Mouse (Mus musculus): ENCODE results near the gene Kctd11. TPM values are rescaled to one million over a fixed set of nuclear protein-coding genes. Genes with fewer than 3 reads are reported as not detected.

The Kctd11 gene
- total RNA-seq, 2 experiments from 2014 or later = 3.1 to 3.8 TPM

DNA sequence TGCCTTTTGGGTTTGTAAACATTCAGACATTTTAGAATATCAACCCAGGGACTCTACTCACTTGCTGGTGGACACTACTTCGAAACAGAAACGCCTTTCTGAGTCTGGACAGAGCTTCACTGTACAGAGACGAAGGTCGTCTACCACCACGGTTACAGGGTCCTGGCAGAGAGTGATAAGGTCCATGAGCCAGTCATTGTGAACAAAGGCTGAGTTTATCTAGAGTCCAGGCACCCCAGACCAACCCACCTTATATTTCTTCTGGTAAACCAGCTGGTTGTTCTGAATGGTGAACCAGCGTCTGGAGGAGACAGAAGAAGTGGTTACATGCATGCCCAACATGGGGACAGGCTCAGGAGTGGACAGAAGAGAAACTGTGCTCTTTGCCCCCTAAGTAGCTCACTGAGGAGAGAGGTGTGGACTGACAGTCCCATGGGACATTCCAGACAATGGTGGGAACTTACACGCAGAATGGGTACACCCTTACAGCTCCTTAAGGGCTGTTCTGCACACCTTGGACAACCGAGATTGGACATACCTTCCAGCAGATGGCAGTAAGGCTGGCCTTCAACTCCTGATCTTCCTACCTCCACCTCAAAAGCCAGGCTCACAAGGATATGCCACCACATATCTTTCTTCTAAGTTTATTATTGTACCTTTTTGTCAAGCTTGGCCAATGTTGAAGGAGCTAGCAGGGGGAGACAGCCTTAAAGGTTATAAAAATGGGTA is 5.9 kb upstream of the Kctd11 start:
- DNase-seq = no peak
- intact Hi-C loops (cut with DNase I) = no loop called here

DNA sequence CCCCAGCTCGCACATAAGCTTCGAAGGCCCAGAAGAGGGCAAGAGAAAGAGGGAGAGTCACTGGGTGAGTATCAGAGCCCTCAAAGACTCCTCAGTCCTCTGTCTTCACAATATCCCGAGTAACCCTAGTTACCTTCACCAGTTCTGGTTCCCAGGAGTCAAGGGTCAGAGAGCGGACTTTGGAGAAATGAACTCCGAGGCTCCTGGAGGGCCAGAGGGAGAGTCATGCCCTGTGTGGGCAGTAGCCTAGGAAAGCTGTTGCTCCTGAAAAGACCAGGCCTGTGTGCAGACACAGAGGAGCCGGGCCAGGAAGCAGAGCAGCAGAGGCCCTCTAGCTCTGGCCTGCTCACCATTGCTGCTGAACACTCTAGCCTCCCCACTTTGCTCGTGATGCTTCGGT is 3.5 kb upstream of the Kctd11 start:
- intact Hi-C loops (cut with DNase I) = no loop called here
- DNase-seq = no peak

DNA sequence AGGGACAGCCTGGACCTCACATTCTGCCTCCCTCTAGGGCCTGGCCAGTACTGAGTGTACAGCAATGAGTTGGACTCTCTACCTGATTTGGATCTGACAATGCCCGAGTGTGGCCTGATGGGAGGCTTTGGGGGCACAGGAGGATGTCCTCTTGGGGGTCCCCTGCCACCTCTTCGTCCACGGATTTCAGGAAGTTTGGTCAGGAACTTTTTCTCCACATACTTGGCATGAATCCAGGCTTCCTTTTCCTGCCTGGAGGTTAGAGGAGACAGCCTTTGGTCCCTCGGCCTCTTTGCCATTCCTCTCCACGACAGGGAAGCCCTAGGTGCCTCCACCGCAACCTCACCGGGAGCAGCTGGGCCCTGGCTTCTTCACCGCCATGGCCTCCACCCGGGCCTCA is 3.0 kb upstream of the Kctd11 start:
- no peak for DNase-seq
- intact Hi-C loops (cut with DNase I) = no loop called here

DNA sequence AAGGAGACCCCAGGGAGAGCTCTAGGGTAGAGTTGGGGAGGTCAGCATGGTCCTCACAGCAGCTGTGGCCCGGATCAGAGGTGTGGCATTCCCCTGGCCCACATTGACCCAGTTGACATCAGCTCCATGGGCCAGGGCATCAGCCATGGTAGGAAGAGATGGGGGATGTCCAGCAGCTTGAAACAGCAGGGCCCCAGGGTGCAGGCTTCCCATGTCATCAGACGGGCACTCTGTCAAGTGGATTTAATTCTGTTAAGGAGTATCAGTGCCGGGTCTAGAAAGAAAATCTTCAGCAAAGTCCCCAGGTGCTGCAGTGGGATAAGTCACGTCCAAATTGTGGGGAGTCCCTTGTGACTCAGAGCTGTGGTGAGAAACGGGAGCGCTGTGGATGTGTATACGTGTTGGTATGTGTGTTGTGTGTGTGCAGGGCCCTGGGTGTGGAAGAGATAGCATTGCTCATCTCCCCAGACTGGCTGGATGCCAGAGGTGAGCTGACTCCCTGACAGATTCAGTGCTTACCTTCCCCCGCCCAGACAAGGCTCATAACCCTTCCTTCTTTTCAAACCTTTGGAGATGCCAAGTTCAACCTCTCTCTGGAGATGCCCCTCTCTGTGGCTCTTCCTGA is 2.4 kb upstream of the Kctd11 start:
- intact Hi-C loops (cut with DNase I) = no loop called here
- no peak for DNase-seq

DNA sequence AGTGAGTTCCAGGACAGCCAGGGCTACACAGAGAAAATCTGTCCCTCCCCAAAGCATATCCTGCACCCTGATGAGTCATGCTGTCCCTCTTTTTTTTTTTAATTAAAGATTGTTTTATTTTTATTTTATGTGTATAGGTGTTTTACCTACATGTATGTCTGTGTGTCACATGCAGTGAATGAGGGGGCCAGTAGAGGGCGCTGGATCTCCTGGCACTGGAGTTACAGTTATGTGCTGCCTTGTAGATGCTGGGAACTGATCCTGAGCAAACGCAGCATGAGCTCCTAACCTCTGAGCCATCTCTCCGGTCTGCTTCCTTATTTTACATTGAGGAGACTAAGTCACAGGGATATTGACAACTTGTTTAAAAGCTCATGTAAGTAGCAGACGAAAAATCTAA is 1.9 kb upstream of the Kctd11 start:
- intact Hi-C loops (cut with DNase I) = no loop called here
- peak in 1 of 2 experiments; percentile 43 for DNase-seq

DNA sequence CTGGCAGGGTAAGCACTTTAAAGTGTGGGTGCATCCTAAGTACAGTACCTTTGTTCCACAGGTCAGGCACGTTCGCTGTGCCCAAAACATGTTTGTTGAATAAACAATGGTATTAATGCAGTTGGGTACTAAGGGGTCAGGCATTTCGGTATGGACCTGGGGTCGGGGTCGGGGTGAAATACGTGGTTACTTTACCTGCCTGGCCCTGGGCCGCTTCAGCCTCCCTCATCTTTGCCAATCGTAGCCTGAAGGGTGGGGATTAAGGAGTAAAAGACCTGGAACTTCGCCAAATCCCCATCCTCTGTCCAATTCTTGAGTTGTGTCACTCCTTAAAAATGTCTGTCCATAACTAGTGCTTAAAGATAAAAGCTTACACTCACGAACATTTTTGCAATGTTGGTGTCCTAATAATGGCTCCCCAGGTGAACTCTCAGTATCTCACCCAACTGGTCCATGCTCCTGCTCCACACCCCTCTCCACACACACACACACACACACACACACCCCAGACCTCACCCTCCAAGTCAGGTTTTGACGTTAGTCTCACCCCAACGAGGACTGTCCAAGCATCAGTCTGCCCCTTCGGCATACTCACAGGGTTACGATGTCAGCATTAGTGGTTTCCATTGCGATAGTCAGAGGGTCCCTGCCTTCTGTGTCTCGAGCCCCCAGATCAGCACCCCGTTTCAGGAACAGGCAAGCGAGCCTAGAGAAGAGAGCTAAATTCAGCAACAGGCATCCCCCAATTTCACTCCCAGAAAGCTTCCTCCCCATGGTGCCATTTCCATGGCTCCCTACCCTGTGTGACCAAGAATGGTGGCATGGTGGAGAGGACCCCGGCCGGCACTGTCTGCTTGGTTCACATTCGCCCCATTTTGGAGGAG is 823 bp upstream of the Kctd11 start:
- DNase-seq = no peak
- intact Hi-C loops (cut with DNase I) = loop anchor here (2.0 kb wide), 2 partner anchors 39 to 67 kb away; partner anchors contain the start of genes Eif5a and Slc2a4

DNA sequence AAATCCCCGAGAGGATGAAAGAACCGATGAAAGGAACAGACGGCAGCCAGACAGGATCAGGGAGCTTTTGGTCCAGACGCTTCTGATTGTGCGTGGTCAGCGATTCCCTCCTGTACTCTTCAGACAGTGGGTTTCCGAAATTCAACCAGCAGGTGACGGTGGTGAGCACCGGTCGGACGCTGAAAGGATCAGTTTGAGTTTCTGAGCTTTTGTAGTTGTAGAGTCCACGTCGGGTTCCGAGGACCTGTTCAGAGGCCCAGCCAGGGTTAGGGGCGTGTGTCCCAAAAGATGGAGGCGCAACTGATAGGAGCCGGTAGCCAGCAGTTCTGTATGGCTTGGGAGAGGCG is 727 bp downstream of the Kctd11 start:
- DNase-seq = peak in 1 of 2 experiments; percentile 76
- intact Hi-C loops (cut with DNase I) = loop anchor here (2.0 kb wide), 2 partner anchors 40 to 68 kb away; partner anchors contain the start of genes Eif5a and Slc2a4

DNA sequence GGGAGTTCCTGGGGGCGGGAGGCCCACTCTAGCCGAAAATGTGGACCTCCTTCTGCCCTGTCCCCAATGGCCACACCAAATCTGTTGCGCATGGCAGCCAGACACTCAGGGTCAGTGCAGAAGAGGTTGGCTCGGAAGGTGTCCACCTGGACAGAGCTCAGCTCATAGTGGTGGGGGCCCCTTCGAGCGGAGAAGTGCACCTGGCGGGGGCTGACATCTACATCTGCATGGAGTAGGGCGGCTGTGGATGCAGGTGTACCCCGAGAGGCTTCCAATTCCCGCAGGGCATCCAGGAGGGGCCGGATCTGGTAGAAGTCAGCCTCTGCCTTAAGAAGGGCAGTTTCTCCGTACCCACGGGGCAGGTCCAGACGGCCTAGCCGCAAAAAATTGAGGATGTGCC is 1.5 kb downstream of the Kctd11 start:
- intact Hi-C loops (cut with DNase I) = loop anchor here (2.0 to 5.0 kb wide), 5 partner anchors 41 to 197 kb away; partner anchors contain the start of genes Eif5a, Nlgn2, Senp3 and Slc2a4

DNA sequence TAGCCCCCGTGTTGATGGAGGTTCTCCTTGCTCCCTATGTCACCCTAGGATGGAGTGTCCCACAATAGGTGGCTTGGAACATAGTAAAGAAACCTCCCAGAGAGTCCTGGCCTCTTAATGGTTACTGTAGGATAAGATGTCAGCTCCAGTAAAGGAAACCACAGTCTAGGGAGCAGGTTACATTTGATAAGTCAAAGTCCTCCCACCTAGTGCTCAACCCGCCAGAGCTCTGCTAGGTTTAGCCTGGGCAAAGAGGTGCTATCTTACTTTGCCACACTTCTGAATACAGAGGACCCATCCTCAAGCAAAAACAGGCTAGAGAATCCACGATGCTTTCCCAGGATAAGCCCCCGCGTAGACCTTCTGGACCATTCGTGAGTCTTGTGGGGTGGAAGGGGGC is 2.3 kb downstream of the Kctd11 start:
- intact Hi-C loops (cut with DNase I) = loop anchor here (5.0 kb wide), 3 partner anchors 42 to 197 kb away; partner anchors contain the start of genes Nlgn2, Senp3 and Tmem256

More for the DNA sequence above, 1.5 kb downstream of the Kctd11 start:
- no peak for DNase-seq

DNA sequence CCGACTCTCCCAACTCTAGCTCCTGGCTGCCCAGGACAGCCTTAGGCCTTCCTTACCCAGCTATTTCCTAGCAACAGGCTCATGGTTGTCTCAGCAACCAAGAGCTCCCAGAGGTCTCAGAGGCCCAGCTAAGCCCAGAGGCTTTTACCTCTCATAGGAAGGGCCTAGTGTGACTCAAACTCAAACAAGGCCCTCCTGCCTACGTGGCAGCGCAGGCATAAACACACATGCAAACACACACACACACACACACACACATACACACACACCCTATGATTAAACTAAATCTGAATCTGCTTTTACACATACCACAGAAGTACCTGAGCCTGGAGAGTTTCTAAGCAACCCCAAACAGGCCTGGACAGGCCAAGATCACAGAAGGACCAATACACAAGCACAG is 2.8 kb downstream of the Kctd11 start:
- DNase-seq = no peak
- intact Hi-C loops (cut with DNase I) = loop anchor here (5.0 kb wide), 3 partner anchors 41 to 196 kb away; partner anchors contain the start of genes Nlgn2, Senp3 and Tmem256

More for the DNA sequence above, 2.3 kb downstream of the Kctd11 start:
- no peak for DNase-seq

DNA sequence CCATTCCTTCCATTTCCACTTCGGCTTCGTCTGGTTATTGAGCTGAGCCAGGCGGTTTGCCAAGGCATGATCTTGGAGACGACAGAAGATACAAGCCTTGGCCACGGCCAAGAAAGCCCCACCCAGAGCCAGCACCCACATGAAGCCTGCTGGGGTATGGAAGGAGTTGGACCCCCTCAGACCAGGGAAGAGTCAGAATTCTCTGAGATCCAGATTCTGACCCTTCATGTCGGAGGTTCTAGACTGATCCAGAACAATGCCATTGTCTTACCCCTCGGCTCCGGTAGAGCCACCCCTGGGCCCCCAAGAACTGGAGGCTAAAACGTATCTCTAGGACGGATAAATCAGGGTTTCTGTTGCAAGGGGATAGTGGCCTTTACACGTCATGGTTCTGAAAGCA is 3.3 kb downstream of the Kctd11 start, which contains the start of gene Tmem95:
TSS of gene Tmem95 (minus strand) at position 141 of the 400 bp plus-strand sequence.
- DNase-seq = no peak
- intact Hi-C loops (cut with DNase I) = loop anchor here (2.0 to 5.0 kb wide), 5 partner anchors 41 to 196 kb away; partner anchors contain the start of genes Nlgn2, Senp3 and Tmem256

DNA sequence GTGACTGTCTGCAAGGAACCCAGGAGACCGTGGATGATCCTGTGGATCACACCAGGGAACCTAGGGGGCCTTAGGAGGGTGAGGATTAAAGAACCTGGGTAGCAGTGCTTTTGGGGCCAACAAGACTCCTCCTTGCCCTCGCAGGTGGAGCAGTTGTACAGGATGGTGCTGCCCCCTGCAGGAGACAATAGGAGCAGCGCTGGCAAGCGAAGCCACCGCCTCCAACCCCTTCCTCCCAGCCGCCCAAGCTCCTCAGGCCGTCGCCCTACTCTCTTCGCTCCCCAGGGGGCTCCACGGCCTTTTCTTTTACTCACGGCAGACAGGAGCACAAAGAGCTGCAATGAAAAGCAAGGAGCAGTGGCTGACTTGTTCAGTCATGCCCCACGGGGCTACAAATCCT is 4.3 kb downstream of the Kctd11 start:
- intact Hi-C loops (cut with DNase I) = loop anchor here (2.0 to 5.0 kb wide), 5 partner anchors 40 to 195 kb away; partner anchors contain the start of genes Nlgn2, Senp3 and Tmem256
- DNase-seq = peak; percentile 89 to 93

DNA sequence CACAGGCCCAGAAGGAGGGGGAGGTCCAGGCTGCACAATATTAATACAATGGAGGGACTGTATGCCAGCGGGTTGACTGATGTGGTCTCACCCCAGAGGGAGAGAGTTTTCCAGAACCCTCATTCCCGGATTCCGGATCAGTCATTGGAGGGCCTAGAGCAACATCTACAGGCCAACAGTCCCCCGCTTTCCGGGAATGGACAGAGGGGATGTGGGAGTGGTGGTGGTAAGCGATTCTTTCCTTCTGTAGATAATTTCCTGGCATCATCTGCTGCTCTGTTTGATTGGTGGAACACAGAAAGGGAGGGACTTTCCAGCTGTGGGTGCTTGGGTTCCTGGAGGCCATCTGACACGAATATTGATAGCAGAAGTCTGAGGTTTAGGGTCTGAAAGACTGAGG is 5.0 kb downstream of the Kctd11 start:
- peak; percentile 59 to 62 for DNase-seq
- intact Hi-C loops (cut with DNase I) = loop anchor here (2.0 to 5.0 kb wide), 5 partner anchors 39 to 194 kb away; partner anchors contain the start of genes Nlgn2, Senp3 and Tmem256

DNA sequence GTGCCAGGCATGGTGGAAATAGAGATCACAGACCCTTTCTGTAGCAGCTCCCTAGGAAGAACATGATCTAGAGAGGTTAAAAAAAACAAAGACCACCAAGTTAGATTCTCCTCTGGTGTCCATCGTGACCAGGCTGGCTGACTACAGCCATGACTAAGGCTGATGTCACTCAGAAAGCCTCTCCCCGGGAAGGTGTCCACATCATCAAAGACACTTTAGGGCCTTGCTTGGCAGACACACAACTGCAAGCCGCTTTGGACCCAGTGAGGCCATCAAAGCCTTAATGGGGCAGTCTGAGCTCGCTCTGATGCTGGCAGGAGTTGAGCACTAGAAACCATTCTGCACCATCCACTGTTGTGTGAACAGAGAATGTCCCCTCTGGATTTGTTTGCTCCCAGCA is 8.8 kb downstream of the Kctd11 start:
- intact Hi-C loops (cut with DNase I) = no loop called here
- DNase-seq = no peak

DNA sequence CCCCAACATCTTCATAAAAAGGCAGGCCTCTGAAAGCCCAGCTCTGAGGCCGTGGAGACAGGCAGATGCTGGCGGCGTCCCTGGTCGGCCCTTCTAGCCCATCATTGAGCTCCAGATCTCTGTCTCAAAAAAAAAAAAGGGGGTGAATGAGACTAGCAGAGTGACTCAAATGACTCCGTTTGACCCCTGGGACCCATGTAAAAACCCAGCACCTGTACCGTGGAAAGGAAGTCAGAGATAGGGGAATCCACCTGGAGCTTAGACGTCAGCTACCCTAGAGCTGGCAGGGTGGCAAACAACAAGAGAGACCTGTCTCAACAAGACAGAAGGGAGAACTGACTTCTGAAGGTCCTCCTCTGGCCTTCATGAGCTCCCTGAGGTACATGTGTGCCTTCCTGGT is 9.4 kb downstream of the Kctd11 start:
- intact Hi-C loops (cut with DNase I) = no loop called here
- DNase-seq = no peak

DNA sequence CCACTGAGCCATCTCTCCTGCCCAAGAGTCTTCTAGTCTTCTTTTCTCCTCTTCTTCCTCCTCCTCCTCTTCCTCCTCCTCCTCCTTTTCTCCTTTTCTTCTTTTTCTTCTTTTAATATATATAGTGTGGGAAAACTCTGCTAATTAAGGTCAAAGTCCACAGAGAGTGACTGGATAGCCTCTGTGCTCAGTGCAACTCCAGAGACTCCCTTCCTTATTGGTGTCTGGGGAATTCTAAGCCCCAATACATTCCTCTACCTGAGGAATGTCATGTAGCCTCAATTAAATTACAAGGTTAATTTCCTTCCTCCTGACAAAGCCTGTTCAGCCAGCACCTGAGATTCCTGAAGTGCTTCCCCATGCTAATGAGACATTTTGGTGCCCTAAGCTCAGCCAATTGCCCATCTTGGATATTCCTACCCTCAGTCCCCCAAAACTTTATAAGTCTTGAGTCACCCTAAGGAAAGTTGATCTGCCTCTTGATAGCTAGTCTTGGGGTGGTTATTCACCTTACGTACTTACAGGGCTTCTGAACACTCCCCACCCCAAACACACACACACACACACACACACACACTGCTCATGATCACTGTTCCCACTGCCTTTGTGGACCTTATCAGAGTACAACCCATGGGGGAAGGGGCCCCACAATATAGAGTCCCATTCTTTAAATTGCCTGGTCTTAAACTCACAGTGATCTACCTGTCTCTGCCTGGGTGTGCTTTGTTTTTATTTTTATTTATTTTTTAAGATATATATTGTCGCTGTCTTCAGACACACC is 10.7 kb downstream of the Kctd11 start:
- intact Hi-C loops (cut with DNase I) = no loop called here
- DNase-seq = no peak

DNA sequence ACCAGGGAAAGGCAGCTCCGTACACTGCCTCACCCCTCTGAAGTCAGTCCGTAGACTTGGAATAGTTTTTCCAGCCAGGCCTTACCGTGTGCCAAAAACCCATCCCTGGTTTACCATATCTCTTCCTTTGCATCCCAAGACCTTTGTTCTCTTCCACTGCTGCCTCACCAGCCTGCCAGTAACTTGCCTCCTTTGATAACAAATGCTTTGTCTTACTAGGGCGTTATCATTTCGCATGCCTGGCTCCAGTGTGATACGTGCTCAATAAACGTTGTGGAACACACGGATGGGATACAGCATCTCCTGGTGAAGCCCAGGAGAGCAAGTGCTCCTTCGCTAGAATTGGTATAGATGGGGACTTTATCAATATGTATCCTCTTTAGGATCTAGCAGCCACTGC is 13.9 kb downstream of the Kctd11 start:
- intact Hi-C loops (cut with DNase I) = no loop called here
- no peak for DNase-seq

DNA sequence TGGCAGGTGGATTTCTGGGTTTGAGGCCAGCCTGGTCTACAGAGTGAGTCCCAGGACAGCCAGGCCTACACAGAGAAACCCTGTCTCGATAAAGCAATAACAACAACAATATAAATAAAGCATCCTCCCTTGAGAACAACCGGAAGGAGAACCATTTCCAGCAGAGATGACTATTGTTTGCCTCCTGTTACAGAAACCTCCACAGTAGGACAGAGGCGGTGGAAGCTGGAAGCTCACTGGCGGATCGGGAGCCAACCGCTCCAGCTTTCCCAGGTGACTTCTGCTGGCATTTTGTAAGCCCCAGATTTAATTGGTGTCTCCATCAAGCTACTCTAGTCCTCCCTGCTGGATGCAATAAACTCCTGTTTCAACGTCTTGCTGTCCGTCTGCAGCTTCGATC is 15.6 kb downstream of the Kctd11 start:
- no peak for DNase-seq
- intact Hi-C loops (cut with DNase I) = no loop called here

DNA sequence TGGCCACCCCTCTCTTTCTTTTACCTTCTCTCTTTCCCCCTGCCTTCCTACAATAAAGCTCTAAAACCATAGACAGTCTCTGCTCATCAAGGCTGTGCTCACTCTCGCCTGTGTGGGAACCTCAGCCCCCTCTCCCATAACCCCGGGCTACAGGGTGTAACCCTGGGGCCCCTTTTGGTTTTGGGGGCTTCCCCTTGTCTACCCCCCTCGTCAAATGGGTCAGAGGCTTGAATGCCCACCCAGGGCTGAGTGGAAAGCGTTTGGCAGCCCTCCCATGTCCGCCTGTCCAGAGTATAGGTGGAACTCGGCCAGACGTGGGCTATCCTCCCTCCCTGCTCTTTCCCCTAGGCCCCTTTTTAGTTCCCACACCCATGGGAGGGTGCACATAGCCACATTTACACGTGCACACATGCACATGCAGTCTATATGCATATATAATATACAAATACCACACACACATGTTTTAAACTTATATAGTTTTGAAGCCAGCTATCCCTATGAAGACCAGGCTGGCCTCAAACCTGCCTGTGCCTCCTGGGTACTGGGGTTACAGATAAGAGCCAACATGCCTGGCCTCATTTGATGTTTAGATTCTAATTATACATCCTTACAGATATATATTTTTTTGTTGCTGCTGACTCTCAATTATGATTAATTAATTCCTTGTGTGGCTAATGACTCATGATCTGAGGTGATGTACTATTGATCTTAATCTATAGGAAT is 16.9 kb downstream of the Kctd11 start:
- intact Hi-C loops (cut with DNase I) = no loop called here
- no peak for DNase-seq
